Mouse (Mus musculus) hindbrain, embryonic 13.5 days (tissue): ENCODE data around the gene Foxo3. TPM values are rescaled to one million over a fixed set of nuclear protein-coding genes. Genes with fewer than 3 reads are reported as not detected.

ENCODE experiments used
- ATAC-seq: fragments of 200-750 bp; cut with Nextera tagmentation; 2 replicates; pipeline ENCODE4 v1.8.0; 2017; ENCODE audit warnings: moderate TSS enrichment; ENCODE audit not compliant: low FRiP score
- H3K27ac ChIP-seq: fragments of 300-500 bp; sonication (generic); 2 replicates; pipeline ENCODE4 v1.5.1; 2015; ENCODE audit warnings: inconsistent platforms, mild to moderate bottlenecking, moderate library complexity
- H3K27me3 ChIP-seq: fragments of 300-500 bp; sonication (generic); 2 replicates; pipeline ENCODE4 v1.6.1; 2015; ENCODE audit warnings: mild to moderate bottlenecking, inconsistent platforms
- H3K36me3 ChIP-seq: fragments of 300-500 bp; sonication (generic); 2 replicates; pipeline ENCODE4 v1.6.1; 2015; ENCODE audit warnings: mild to moderate bottlenecking, inconsistent platforms
- H3K4me1 ChIP-seq: fragments of 300-500 bp; sonication (generic); replicated peaks from 2 replicates; pipeline ENCODE4 v1.6.1; 2015; ENCODE audit warnings: inconsistent platforms
- H3K4me2 ChIP-seq: fragments of 300-500 bp; sonication (generic); 2 replicates; pipeline ENCODE4 v1.6.1; 2015; ENCODE audit warnings: inconsistent platforms, mild to moderate bottlenecking, moderate library complexity
- H3K4me3 ChIP-seq: fragments of 300-500 bp; sonication (generic); 2 replicates; pipeline ENCODE4 v1.5.1; 2015; ENCODE audit warnings: mild to moderate bottlenecking, inconsistent platforms
- H3K9ac ChIP-seq: fragments of 300-500 bp; sonication (generic); 2 replicates; pipeline ENCODE4 v1.6.1; 2015; ENCODE audit warnings: mild to moderate bottlenecking, inconsistent platforms
- H3K9me3 ChIP-seq: fragments of 300-500 bp; sonication (generic); 2 replicates; pipeline ENCODE4 v1.6.1; 2016; ENCODE audit warnings: inconsistent platforms
- WGBS: fragments of 180-500 bp; shearing (Covaris S2); methylation state at CpG from one replicate; pipeline ENCODE4 v1.1.7; 2015; 5-methylcytosine and 5-hydroxymethylcytosine counted together
- polyA plus RNA-seq: library from polyadenylated mRNA; unstranded; fragments of >200 nt; fragmentation: Nextera tagmentation; extraction: Ambion mirVana; gene quantifications from 2 replicates; pipeline ENCODE4 v1.2.1, GENCODE M21; 2015

Foxo3 gene
- polyA plus RNA-seq, 1 experiment from 2014 or later, result 3.9 TPM

DNA sequence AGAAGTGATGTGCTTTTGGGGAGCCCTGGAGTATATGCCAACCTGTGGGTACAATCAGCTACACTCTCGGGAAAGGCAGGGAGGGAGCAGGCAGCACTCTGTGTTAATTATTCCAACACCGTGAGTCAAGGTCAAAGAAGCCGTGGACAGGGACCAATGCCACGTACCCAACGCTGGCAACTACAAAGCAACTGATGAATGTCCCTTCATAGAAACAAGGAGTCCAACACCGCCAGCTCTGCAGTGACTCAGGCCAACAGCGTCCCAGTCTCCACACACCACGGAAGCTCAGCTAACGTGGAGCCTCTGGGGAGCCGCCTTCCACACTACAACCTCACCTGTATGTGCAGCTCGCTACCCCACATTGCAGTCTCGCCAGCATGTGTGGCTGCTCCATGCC lies 68.9 kb downstream of the Foxo3 start:
- Histone ChIP-seq H3K9me3 (no peaks in the 10 kb centered on the region), H3K4me2 (no peak overlapping the region), H3K4me1 (peaks cover 20% of the 10 kb centered on the region), H3K9ac (no peak overlapping the region), H3K4me3 (no peak overlapping the region), H3K27ac (no peak overlapping the region), H3K27me3 (no peaks in the 10 kb centered on the region), H3K36me3 (no peaks in the 10 kb centered on the region)
- 93% methylated on average over 12 of the region's 12 CpGs for WGBS
- ATAC-seq, result no peak

DNA sequence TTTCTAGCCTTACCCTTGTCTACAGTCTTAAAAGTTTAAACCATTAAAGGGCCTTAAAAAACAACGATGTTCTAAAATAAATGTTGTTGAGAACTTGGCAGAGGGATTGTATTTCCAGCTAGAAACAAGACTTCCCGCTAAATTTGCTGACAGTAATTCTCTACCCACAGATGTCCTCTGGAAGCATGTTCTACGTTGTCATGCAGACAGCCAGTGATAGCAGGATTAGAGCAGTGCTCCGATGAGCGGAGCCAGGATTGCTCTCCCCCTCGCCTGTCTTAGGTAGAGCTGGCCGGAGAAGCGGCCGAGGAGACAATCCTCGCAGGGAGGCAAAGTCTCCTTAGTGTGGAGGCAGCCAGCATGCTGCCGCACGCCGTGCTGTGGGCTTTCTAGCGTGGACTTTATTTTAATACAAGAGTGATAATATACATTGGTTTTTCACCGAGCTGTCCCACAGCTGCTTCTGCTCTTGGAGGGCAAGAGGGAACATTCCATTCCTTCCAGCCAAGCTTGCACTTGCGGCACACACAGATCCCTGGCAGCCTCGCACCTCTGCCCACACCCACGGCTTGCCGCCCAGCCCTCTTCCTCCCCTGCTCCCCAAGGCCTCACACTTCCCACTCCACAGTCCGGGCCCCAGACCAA lies 71.7 kb downstream of the Foxo3 start:
- no peak for ATAC-seq
- WGBS, result 87% methylated on average over 20 of the region's 20 CpGs

GRCm38 (mm10) chr10:42203321-42204155 lies 73.0 kb downstream of the Foxo3 start:
- 68% methylated on average over 18 of the region's 18 CpGs for WGBS
- H3K36me3 ChIP-seq, result no peaks in the 10 kb centered on the region

More for the DNA sequence above, 71.7 kb downstream of the Foxo3 start:
- Histone ChIP-seq H3K4me3 (no peak overlapping the region), H3K27me3 (no peaks in the 10 kb centered on the region), H3K4me2 (no peak overlapping the region), H3K9me3 (no peaks in the 10 kb centered on the region), H3K27ac (no peak overlapping the region), H3K9ac (no peak overlapping the region), H3K36me3 (no peaks in the 10 kb centered on the region), H3K4me1 (peaks cover 17% of the 10 kb centered on the region)

DNA sequence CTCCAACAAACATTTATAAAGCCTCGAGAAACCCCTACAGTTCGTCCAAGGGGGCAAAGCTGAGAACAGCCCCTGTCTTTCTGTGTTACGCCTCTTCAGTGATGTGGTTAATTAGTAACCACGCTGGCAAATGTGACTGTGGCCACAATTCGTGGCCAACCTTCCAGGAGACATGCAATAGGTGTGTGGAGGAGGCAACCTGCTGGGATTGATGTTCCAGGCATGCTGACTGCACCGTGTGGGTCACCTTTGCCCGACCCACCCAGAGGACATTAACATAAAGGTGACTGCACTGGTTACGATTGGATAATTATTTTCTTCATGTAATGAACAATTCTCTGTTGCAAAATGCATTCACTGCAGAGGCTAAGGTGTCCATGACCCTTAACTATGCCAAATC lies 74.0 kb downstream of the Foxo3 start:
- ATAC-seq, result no peak

More at GRCm38 (mm10) chr10:42203321-42204155, 73.0 kb downstream of the Foxo3 start:
- Histone ChIP-seq H3K9ac (no peak overlapping the region), H3K4me1 (peaks cover 21% of the 10 kb centered on the region), H3K4me2 (no peak overlapping the region), H3K27ac (no peak overlapping the region; the same call in 1 of the 2 replicates), H3K27me3 (no peaks in the 10 kb centered on the region), H3K4me3 (no peak overlapping the region), H3K9me3 (no peaks in the 10 kb centered on the region)
- ATAC-seq, result no peak

DNA sequence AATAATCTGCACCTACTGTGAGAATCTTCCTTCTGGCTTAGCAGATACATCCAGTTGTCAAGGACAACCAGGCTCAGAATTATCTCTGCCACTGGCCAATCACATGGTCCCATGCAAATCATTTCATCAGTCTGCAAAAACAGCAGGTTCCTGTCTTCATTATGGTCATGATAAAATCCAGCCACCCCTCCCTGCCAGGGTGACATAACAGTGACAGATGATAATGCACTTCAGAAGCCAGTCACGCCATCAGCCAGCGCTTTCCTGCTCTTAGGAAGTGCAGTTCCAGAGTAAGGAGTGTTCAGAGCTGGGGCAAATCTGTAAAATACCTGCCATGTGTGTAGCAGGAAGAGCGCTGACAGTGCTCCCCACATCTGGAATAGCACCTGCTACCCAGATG lies 77.1 kb downstream of the Foxo3 start:
- ATAC-seq, result 0 out of 2 replicates have a peak, but pooled peaks have one; percentile 38
- Histone ChIP-seq H3K4me2 (no peak overlapping the region), H3K27me3 (no peaks in the 10 kb centered on the region), H3K27ac (no peak overlapping the region), H3K36me3 (peaks cover 21% of the 10 kb centered on the region), H3K9me3 (peaks cover 9% of the 10 kb centered on the region; the same call in 1 of the 2 replicates), H3K4me3 (no peak overlapping the region), H3K4me1 (peaks cover 21% of the 10 kb centered on the region), H3K9ac (no peak overlapping the region)
- 44% methylated on average over 3 of the region's 3 CpGs for WGBS

More for the DNA sequence above, 74.0 kb downstream of the Foxo3 start:
- Histone ChIP-seq H3K9me3 (0 out of 2 replicates have a peak, but pooled peaks cover 2% of the 10 kb centered on the region), H3K9ac (no peak overlapping the region), H3K4me3 (no peak overlapping the region), H3K27me3 (no peaks in the 10 kb centered on the region), H3K27ac (no peak overlapping the region), H3K36me3 (peaks cover 4% of the 10 kb centered on the region), H3K4me1 (peaks cover 21% of the 10 kb centered on the region), H3K4me2 (no peak overlapping the region)
- WGBS, result 66% methylated on average over 8 of the region's 8 CpGs

DNA sequence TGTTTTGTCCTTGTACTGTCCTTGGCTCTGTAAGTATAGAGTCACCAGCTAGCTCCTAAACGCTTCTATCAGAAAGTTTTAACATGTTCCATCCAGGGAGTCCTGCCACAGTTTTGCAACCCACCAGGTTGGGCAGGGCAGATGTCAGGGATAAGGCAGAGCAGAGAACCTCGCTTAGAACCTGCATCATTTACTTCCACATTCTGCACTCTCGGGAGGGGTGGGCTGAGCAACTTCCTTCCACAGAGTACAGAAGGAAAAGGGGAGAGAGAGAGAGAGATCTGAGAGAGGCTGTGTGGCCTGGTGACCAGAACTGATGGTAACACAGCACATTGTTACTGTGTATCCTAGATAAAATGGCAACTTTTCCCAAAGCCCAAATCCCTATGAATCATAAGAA lies 77.9 kb downstream of the Foxo3 start:
- ATAC-seq, result no peak
- H3K4me1 ChIP-seq, result peaks cover 17% of the 10 kb centered on the region
- H3K4me3 ChIP-seq, result no peak overlapping the region
- H3K9me3 ChIP-seq, result peaks cover 9% of the 10 kb centered on the region; the same call in 1 of the 2 replicates
- no peak overlapping the region for H3K27ac ChIP-seq
- H3K4me2 ChIP-seq, result no peak overlapping the region
- H3K36me3 ChIP-seq, result peaks cover 21% of the 10 kb centered on the region
- 85% methylated on average over 3 of the region's 3 CpGs for WGBS
- no peaks in the 10 kb centered on the region for H3K27me3 ChIP-seq
- no peak overlapping the region for H3K9ac ChIP-seq

DNA sequence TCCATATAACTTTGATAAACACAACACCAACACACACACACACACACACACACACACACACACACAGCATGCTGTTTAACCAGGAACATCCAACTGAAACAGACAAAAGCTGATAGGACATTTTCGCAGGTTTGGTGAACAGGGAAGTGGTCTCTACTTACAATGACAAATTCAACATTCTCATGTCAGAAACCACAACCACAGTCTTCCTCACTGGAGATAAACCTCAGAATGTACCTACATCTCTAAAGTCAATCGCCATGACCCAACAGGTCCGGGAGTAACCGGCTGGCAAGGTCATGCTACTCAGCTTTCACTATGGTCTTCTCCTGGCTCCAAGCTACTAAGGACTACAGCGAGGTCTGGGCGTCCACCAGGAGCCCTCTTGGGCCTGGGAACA lies 81.8 kb downstream of the Foxo3 start:
- H3K4me1 ChIP-seq, result peaks cover 13% of the 10 kb centered on the region
- peaks cover 9% of the 10 kb centered on the region; the same call in 1 of the 2 replicates for H3K9me3 ChIP-seq
- 88% methylated on average over 6 of the region's 6 CpGs for WGBS
- peaks cover 21% of the 10 kb centered on the region for H3K36me3 ChIP-seq
- no peaks in the 10 kb centered on the region for H3K27me3 ChIP-seq
- H3K4me3 ChIP-seq, result no peak overlapping the region
- H3K27ac ChIP-seq, result no peak overlapping the region
- no peak for ATAC-seq
- H3K9ac ChIP-seq, result no peak overlapping the region
- H3K4me2 ChIP-seq, result no peak overlapping the region

GRCm38 (mm10) chr10:42193981-42194380 lies 82.6 kb downstream of the Foxo3 start:
- peaks cover 9% of the 10 kb centered on the region; the same call in 1 of the 2 replicates for H3K9me3 ChIP-seq
- no peak overlapping the region for H3K4me2 ChIP-seq
- no peak overlapping the region for H3K27ac ChIP-seq
- H3K4me1 ChIP-seq, result peaks cover 5% of the 10 kb centered on the region
- H3K4me3 ChIP-seq, result no peak overlapping the region
- H3K27me3 ChIP-seq, result no peaks in the 10 kb centered on the region
- ATAC-seq, result no peak
- H3K9ac ChIP-seq, result no peak overlapping the region
- H3K36me3 ChIP-seq, result peaks cover 21% of the 10 kb centered on the region
- WGBS, result 82% methylated on average over 4 of the region's 4 CpGs

GRCm38 (mm10) chr10:42192951-42193350 lies 83.6 kb downstream of the Foxo3 start:
- peaks cover 21% of the 10 kb centered on the region for H3K36me3 ChIP-seq
- WGBS, result 16% methylated on average over 6 of the region's 6 CpGs
- no peak for ATAC-seq
- no peak overlapping the region for H3K27ac ChIP-seq
- no peak overlapping the region for H3K9ac ChIP-seq
- no peak overlapping the region for H3K4me3 ChIP-seq
- H3K27me3 ChIP-seq, result no peaks in the 10 kb centered on the region
- H3K9me3 ChIP-seq, result peaks cover 9% of the 10 kb centered on the region; the same call in 1 of the 2 replicates
- H3K4me2 ChIP-seq, result no peak overlapping the region
- H3K4me1 ChIP-seq, result peaks cover 13% of the 10 kb centered on the region

GRCm38 (mm10) chr10:42189674-42190434 lies 86.7 kb downstream of the Foxo3 start:
- no peak for ATAC-seq
- H3K27ac ChIP-seq, result no peak overlapping the region
- no peak overlapping the region for H3K9ac ChIP-seq
- H3K4me3 ChIP-seq, result no peak overlapping the region
- no peak overlapping the region for H3K4me2 ChIP-seq
- no peaks in the 10 kb centered on the region for H3K27me3 ChIP-seq
- no peaks in the 10 kb centered on the region for H3K9me3 ChIP-seq
- 83% methylated on average over 13 of the region's 13 CpGs for WGBS
- peaks cover 8% of the 10 kb centered on the region; the same call in 1 of the 2 replicates for H3K36me3 ChIP-seq
- peaks cover 15% of the 10 kb centered on the region for H3K4me1 ChIP-seq

GRCm38 (mm10) chr10:42189037-42189436 lies 87.5 kb downstream of the Foxo3 start:
- peaks cover 14% of the 10 kb centered on the region for H3K36me3 ChIP-seq
- no peak overlapping the region for H3K9ac ChIP-seq

DNA sequence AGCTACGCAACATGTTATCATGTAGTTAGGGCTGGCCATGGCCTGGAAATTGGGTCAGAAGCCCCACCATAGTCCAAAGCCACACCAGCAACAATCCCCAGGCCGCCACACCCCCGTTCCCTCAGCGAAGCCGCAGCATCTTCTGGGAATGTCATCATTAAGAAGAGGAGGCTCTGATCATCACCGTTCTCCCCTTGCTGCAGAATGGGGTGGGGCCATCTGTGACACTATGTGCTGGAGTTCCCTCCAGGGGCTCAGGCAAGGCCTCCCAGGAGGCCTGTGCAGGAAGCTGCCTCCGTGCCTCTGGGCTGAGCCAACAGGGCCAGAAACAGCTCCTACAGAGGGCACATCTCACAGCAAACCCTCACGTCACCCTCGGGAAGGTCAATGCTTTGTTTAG lies 88.5 kb downstream of the Foxo3 start:
- Histone ChIP-seq H3K36me3 (peaks cover 16% of the 10 kb centered on the region), H3K27ac (no peak overlapping the region), H3K4me1 (peaks cover 15% of the 10 kb centered on the region), H3K9me3 (no peaks in the 10 kb centered on the region), H3K4me2 (no peak overlapping the region), H3K4me3 (no peak overlapping the region), H3K9ac (no peak overlapping the region), H3K27me3 (no peaks in the 10 kb centered on the region)
- WGBS, result 55% methylated on average over 9 of the region's 9 CpGs
- no peak for ATAC-seq

More at GRCm38 (mm10) chr10:42189037-42189436, 87.5 kb downstream of the Foxo3 start:
- no peaks in the 10 kb centered on the region for H3K9me3 ChIP-seq
- no peaks in the 10 kb centered on the region for H3K27me3 ChIP-seq
- WGBS, result 92% methylated on average over 8 of the region's 8 CpGs
- ATAC-seq, result no peak
- H3K4me2 ChIP-seq, result no peak overlapping the region
- H3K4me1 ChIP-seq, result peaks cover 15% of the 10 kb centered on the region
- no peak overlapping the region for H3K4me3 ChIP-seq
- no peak overlapping the region for H3K27ac ChIP-seq
